Mouse (Mus musculus): ENCODE measurements around the gene Aplp2.
A peak's percentile ranks its signal among the peaks of the same experiment; 100 is the strongest.

The Aplp2 gene

GRCm38 (mm10) chr9:31211690-31212499, at the start of gene Aplp2:
Gene Aplp2 (minus strand): TSS chr9:31211815.
- peak; percentile 99 for DNase-seq

GRCm38 (mm10) chr9:31260219-31260618, 48.6 kb upstream of the Aplp2 start:
- DNase-seq, result no peak

GRCm38 (mm10) chr9:31258237-31258636, 46.6 kb upstream of the Aplp2 start:
- no peak for DNase-seq

- DNase-seq, result no peak
Measured at GRCm38 (mm10) chr9:31255953-31256352, 44.3 kb upstream of the Aplp2 start.

- DNase-seq, result no peak
Measured at GRCm38 (mm10) chr9:31254697-31255004, 43.0 kb upstream of the Aplp2 start.

GRCm38 (mm10) chr9:31253866-31254696, 42.5 kb upstream of the Aplp2 start:
- no peak for DNase-seq

GRCm38 (mm10) chr9:31253311-31253734, 41.7 kb upstream of the Aplp2 start:
- DNase-seq, result peak; percentile 44

GRCm38 (mm10) chr9:31252182-31252799, 40.7 kb upstream of the Aplp2 start:
- DNase-seq, result no peak

- DNase-seq, result no peak
Measured at GRCm38 (mm10) chr9:31247447-31248220, 36.0 kb upstream of the Aplp2 start.

GRCm38 (mm10) chr9:31246421-31246820, 34.8 kb upstream of the Aplp2 start:
- DNase-seq, result peak; percentile 20

GRCm38 (mm10) chr9:31245006-31245405, 33.4 kb upstream of the Aplp2 start:
- DNase-seq, result no peak

- no peak for DNase-seq
Measured at GRCm38 (mm10) chr9:31243939-31244333, 32.3 kb upstream of the Aplp2 start.

GRCm38 (mm10) chr9:31243306-31243938, 31.8 kb upstream of the Aplp2 start:
- no peak for DNase-seq

- DNase-seq, result no peak
Measured at GRCm38 (mm10) chr9:31241208-31241699, 29.6 kb upstream of the Aplp2 start.

GRCm38 (mm10) chr9:31240522-31241207, 29.1 kb upstream of the Aplp2 start:
- DNase-seq, result no peak

- no peak for DNase-seq
Measured at GRCm38 (mm10) chr9:31239551-31239950, 27.9 kb upstream of the Aplp2 start.

- no peak for DNase-seq
Measured at GRCm38 (mm10) chr9:31238526-31238925, 26.9 kb upstream of the Aplp2 start.

- no peak for DNase-seq
Measured at GRCm38 (mm10) chr9:31236079-31236478, 24.5 kb upstream of the Aplp2 start.

- no peak for DNase-seq
Measured at GRCm38 (mm10) chr9:31235489-31235888, 23.9 kb upstream of the Aplp2 start.

GRCm38 (mm10) chr9:31235030-31235429, 23.4 kb upstream of the Aplp2 start:
- DNase-seq, result no peak

- no peak for DNase-seq
Measured at GRCm38 (mm10) chr9:31226541-31226940, 14.9 kb upstream of the Aplp2 start.

GRCm38 (mm10) chr9:31225808-31226207, 14.2 kb upstream of the Aplp2 start:
- no peak for DNase-seq

All from kidney, adult 9 months (tissue).